ENCODE assay signal across 30 mouse cellular contexts in the genomic region with DNA sequence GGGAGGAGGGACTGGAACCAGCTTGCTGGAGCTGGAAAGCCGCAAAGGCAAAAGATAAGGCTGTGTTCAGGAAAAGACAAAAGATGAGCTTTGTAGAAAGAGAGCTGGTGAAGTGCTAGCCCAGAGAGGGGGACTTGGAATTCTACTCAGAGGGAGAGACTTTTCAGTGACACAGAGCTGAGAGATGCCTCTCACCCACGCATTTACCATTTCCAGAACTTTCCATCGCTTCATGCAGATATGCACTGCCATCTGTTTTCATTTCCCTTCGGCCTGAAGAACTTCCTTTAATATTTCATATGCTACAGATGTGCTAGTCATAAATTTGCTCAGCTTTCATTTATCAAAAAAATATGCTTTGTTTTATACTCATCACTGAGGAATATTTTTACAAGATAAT.
DNase-seq lines count a peak whose midpoint lies in the region; ATAC-seq and TF ChIP-seq lines count a peak whose summit lies in the region.
"Had no signal": no experiment of that assay in that cellular context is flagged by ENCODE, and none has a peak within 500 bp of the region (broad histone marks: within the 10 kb centered on the region; RNA-seq: fewer than 3 reads in every experiment).

No protein-coding gene starts in this region.

- no peaks in the 10 kb centered on the region for H3K9me3 ChIP-seq in kidney, postnatal 0 days (replicated peaks; ENCODE audit: low read length)
- H3K9me3 ChIP-seq in embryonic facial prominence, embryonic 15.5 days (replicated peaks): no peaks in the 10 kb centered on the region
- H3K9me3 ChIP-seq: heart, embryonic 10.5 days; heart, embryonic 15.5 days; hindbrain, embryonic 12.5 days; intestine, embryonic 15.5 days; liver, embryonic 15.5 days; lung, embryonic 15.5 days; midbrain, embryonic 10.5 days; neural tube, embryonic 12.5 days; stomach, embryonic 15.5 days had no signal

- no peaks in the 10 kb centered on the region for H3K36me3 ChIP-seq in kidney, postnatal 0 days (ENCODE audit: insufficient read depth, low read length)
- H3K36me3 ChIP-seq in embryonic facial prominence, embryonic 15.5 days: no peaks in the 10 kb centered on the region
- H3K36me3 ChIP-seq: heart, embryonic 10.5 days; heart, embryonic 15.5 days; hindbrain, embryonic 12.5 days; intestine, embryonic 15.5 days; liver, embryonic 15.5 days; lung, embryonic 15.5 days; neural tube, embryonic 12.5 days; stomach, embryonic 15.5 days had no signal

- H3K9ac ChIP-seq in kidney, postnatal 0 days (ENCODE audit: low read depth, low read length): no peak overlapping the region
- H3K9ac ChIP-seq in embryonic facial prominence, embryonic 15.5 days: no peak overlapping the region
- H3K9ac ChIP-seq: heart, embryonic 15.5 days; hindbrain, embryonic 12.5 days; intestine, embryonic 15.5 days; liver, embryonic 15.5 days; lung, embryonic 15.5 days; neural tube, embryonic 12.5 days; stomach, embryonic 15.5 days had no signal

- no peaks in the 10 kb centered on the region for H3K4me1 ChIP-seq in kidney, postnatal 0 days (replicated peaks; ENCODE audit: insufficient read depth, low read length)
- H3K4me1 ChIP-seq in embryonic facial prominence, embryonic 15.5 days: no peaks in the 10 kb centered on the region
- H3K4me1 ChIP-seq: heart, embryonic 15.5 days; hindbrain, embryonic 12.5 days; intestine, embryonic 15.5 days; liver, embryonic 15.5 days; lung, embryonic 15.5 days; neural tube, embryonic 12.5 days; stomach, embryonic 15.5 days had no signal

- 62% methylated on average over 4 of the region's 4 CpGs for WGBS in kidney, postnatal 0 days
- WGBS in embryonic facial prominence, embryonic 15.5 days: 43% methylated on average over 4 of the region's 4 CpGs

- DNase-seq in kidney, postnatal 0 days (ENCODE audit: low spot score): peak; percentile 37
- no peak for DNase-seq in kidney, postnatal 10 days
- DNase-seq in left cerebral cortex, postnatal 25 days (ENCODE audit: low spot score in 2 of 2): peak; percentile 40 to 55
- DNase-seq in left cerebral cortex, postnatal 10 days (ENCODE audit: extremely low spot score in 1 of 2, low spot score in 2 of 2): no peak
- peak; percentile 75 for DNase-seq in brain, adult 2 months (ENCODE audit: low read depth, low spot score)
- no peak for DNase-seq in lung, adult 18-20 months
- DNase-seq: adrenal gland, postnatal 25 days; B cell, adult 2 months; cerebellum, adult 18-20 months; cerebellum, postnatal 10 days; gastrocnemius, postnatal 10 days; heart, postnatal 36 days; kidney, adult 2 months; kidney, postnatal 25 days; left cerebral cortex, postnatal 4 days; thymus, adult 18-20 months; thymus, postnatal 25 days had no signal

- TF ChIP-seq CTCF in kidney, postnatal 0 days (IDR thresholded peaks at IDR 0.05; ENCODE audit: low read depth): no peak

- intact Hi-C loops in left cerebral cortex, postnatal 25 days (cut with DNase I): no loop called here
- intact Hi-C loops in left cerebral cortex, postnatal 10 days (cut with DNase I): no loop called here

- no peak for ATAC-seq in kidney, postnatal 0 days (replicated peaks; ENCODE audit: low FRiP score, low read depth)
- ATAC-seq in embryonic facial prominence, embryonic 15.5 days (ENCODE audit: insufficient number of reproducible peaks, low FRiP score, low TSS enrichment, low read depth): no peak
- ATAC-seq: forebrain, embryonic 16.5 days; hindbrain, postnatal 0 days; intestine, embryonic 15.5 days had no signal

- H3K4me3 ChIP-seq in kidney, postnatal 0 days (replicated peaks; ENCODE audit: low read depth, low read length): no peak overlapping the region
- H3K4me3 ChIP-seq in embryonic facial prominence, embryonic 15.5 days (replicated peaks): no peak overlapping the region
- H3K4me3 ChIP-seq: heart, embryonic 10.5 days; heart, embryonic 15.5 days; hindbrain, embryonic 12.5 days; intestine, embryonic 15.5 days; liver, embryonic 15.5 days; lung, embryonic 15.5 days; midbrain, embryonic 10.5 days; myocyte; neural tube, embryonic 12.5 days; stomach, embryonic 15.5 days had no signal

- no peaks in the 10 kb centered on the region for H3K27me3 ChIP-seq in kidney, postnatal 0 days (ENCODE audit: insufficient read depth, low read length)
- H3K27me3 ChIP-seq in embryonic facial prominence, embryonic 15.5 days: no peaks in the 10 kb centered on the region
- H3K27me3 ChIP-seq: heart, embryonic 15.5 days; hindbrain, embryonic 12.5 days; intestine, embryonic 15.5 days; liver, embryonic 15.5 days; lung, embryonic 15.5 days; neural tube, embryonic 12.5 days; stomach, embryonic 15.5 days had no signal

- no peak overlapping the region for H3K27ac ChIP-seq in kidney, postnatal 0 days
- peak overlapping the region; percentile 55; the same call in 1 of the 2 replicates for H3K27ac ChIP-seq in embryonic facial prominence, embryonic 15.5 days (replicated peaks)
- H3K27ac ChIP-seq: heart, embryonic 10.5 days; heart, embryonic 15.5 days; hindbrain, embryonic 12.5 days; hindbrain, postnatal 0 days; intestine, embryonic 15.5 days; liver, embryonic 15.5 days; lung, embryonic 15.5 days; midbrain, embryonic 10.5 days; neural tube, embryonic 12.5 days; stomach, embryonic 15.5 days had no signal

- no peak overlapping the region for H3K4me2 ChIP-seq in kidney, postnatal 0 days (ENCODE audit: low read length)
- H3K4me2 ChIP-seq in embryonic facial prominence, embryonic 15.5 days (replicated peaks): no peak overlapping the region
- H3K4me2 ChIP-seq: heart, embryonic 15.5 days; hindbrain, embryonic 12.5 days; intestine, embryonic 15.5 days; liver, embryonic 15.5 days; lung, embryonic 15.5 days; neural tube, embryonic 12.5 days; stomach, embryonic 15.5 days had no signal

Comparison
In these comparisons a context has a peak if more than half of its experiments do, and no peak if none do; other contexts are left out.
1. DNase-seq: peak in kidney, postnatal 0 days (single experiment), left cerebral cortex, postnatal 25 days (2 of 2) and brain, adult 2 months (single experiment); none in kidney, postnatal 10 days (single experiment), left cerebral cortex, postnatal 10 days (0 of 2) and lung, adult 18-20 months (0 of 2).